Mouse (Mus musculus): ENCODE data around the gene S100g.

GRCm38 (mm10) chrX:162949811-162950439 is 14.5 kb downstream of the S100g start:
- TF ChIP-seq CTCF (conservative IDR thresholded peaks at IDR 0.05; ENCODE audit: low read length), result peak; percentile 40
- TF ChIP-seq POU5F1 (IDR thresholded peaks at IDR 0.05; ENCODE audit: borderline replicate concordance, low read length), result no peak

Measured in E14TG2a.4 (cell line).